Comparison of ENCODE assay signal across 8 mouse cellular contexts in genomic region chr2:31291421-31291820, GRCm38 (mm10). TPM values are rescaled to one million over a fixed set of nuclear protein-coding genes. Genes with fewer than 3 reads are reported as not detected.
A peak's percentile ranks its signal among the peaks of the same experiment; 100 is the strongest.
DNase-seq lines count a peak whose midpoint lies in the region; ATAC-seq and TF ChIP-seq lines count a peak whose summit lies in the region.

No protein-coding gene starts in this region.

- no peaks in the 10 kb centered on the region for H3K27me3 ChIP-seq in forebrain, embryonic 10.5 days (ENCODE audit: poor library complexity, severe bottlenecking)
- no peaks in the 10 kb centered on the region for H3K27me3 ChIP-seq in forebrain, embryonic 16.5 days (replicated peaks; ENCODE audit: control insufficient read depth, insufficient read depth, low read length)
- H3K27me3 ChIP-seq in midbrain, embryonic 14.5 days (ENCODE audit: control insufficient read depth, insufficient read depth, low read length): no peaks in the 10 kb centered on the region
- H3K27me3 ChIP-seq in midbrain, embryonic 13.5 days: no peaks in the 10 kb centered on the region
- H3K27me3 ChIP-seq in liver, embryonic 11.5 days (replicated peaks; ENCODE audit: control insufficient read depth, insufficient read depth, low read length): no peaks in the 10 kb centered on the region
- no peaks in the 10 kb centered on the region for H3K27me3 ChIP-seq in spleen, adult 2 months (ENCODE audit: control insufficient read depth, insufficient read depth, low read length)

- ATAC-seq in forebrain, embryonic 16.5 days: no peak
- ATAC-seq in midbrain, embryonic 14.5 days (ENCODE audit: low FRiP score, low TSS enrichment): no peak
- no peak for ATAC-seq in midbrain, embryonic 13.5 days
- ATAC-seq in liver, embryonic 11.5 days (replicated peaks; ENCODE audit: low FRiP score): no peak

- WGBS in forebrain, embryonic 10.5 days: 7% methylated on average over 6 of the region's 6 CpGs
- WGBS in forebrain, embryonic 16.5 days: 8% methylated on average over 6 of the region's 6 CpGs
- whole genome bisulfite sequencing in midbrain, embryonic 14.5 days: 7% methylated on average over 6 of the region's 6 CpGs
- WGBS in midbrain, embryonic 13.5 days: 9% methylated on average over 6 of the region's 6 CpGs
- WGBS in liver, embryonic 11.5 days: 8% methylated on average over 6 of the region's 6 CpGs
- WGBS in spleen, adult 2 months: 14% methylated on average over 6 of the region's 6 CpGs

- TF ChIP-seq POLR2A in spleen, adult 2 months (IDR thresholded peaks at IDR 0.05; ENCODE audit: low read depth, low read length): no peak

- no peak overlapping the region for H3K4me3 ChIP-seq in forebrain, embryonic 10.5 days
- no peak overlapping the region for H3K4me3 ChIP-seq in forebrain, embryonic 16.5 days (replicated peaks; ENCODE audit: low read length)
- H3K4me3 ChIP-seq in midbrain, embryonic 14.5 days (replicated peaks; ENCODE audit: low read depth, low read length): no peak overlapping the region
- H3K4me3 ChIP-seq in midbrain, embryonic 13.5 days (replicated peaks): no peak overlapping the region
- H3K4me3 ChIP-seq in liver, embryonic 11.5 days (ENCODE audit: low read depth, low read length): no peak overlapping the region
- no peak overlapping the region for H3K4me3 ChIP-seq in spleen, adult 2 months (ENCODE audit: extremely low read depth, insufficient read depth, insufficient read length)

- H3K9ac ChIP-seq in forebrain, embryonic 16.5 days (replicated peaks; ENCODE audit: low read depth, low read length): no peak overlapping the region
- no peak overlapping the region for H3K9ac ChIP-seq in midbrain, embryonic 14.5 days (replicated peaks; ENCODE audit: low read length)
- H3K9ac ChIP-seq in midbrain, embryonic 13.5 days (replicated peaks): no peak overlapping the region
- no peak overlapping the region for H3K9ac ChIP-seq in liver, embryonic 11.5 days (ENCODE audit: low read depth, low read length)

- no peaks in the 10 kb centered on the region for H3K9me3 ChIP-seq in forebrain, embryonic 10.5 days
- no peaks in the 10 kb centered on the region for H3K9me3 ChIP-seq in forebrain, embryonic 16.5 days (ENCODE audit: control insufficient read depth, low read length)
- no peaks in the 10 kb centered on the region for H3K9me3 ChIP-seq in midbrain, embryonic 14.5 days (ENCODE audit: control insufficient read depth, low read length)
- no peaks in the 10 kb centered on the region for H3K9me3 ChIP-seq in midbrain, embryonic 13.5 days
- H3K9me3 ChIP-seq in liver, embryonic 11.5 days (ENCODE audit: control insufficient read depth, low read length): no peaks in the 10 kb centered on the region

- TF ChIP-seq CTCF in spleen, adult 2 months (IDR thresholded peaks at IDR 0.05; ENCODE audit: extremely low read depth, insufficient read depth, insufficient read length, insufficient replicate concordance): peak; percentile 98

- H3K36me3 ChIP-seq in forebrain, embryonic 10.5 days (replicated peaks): peaks cover 69% of the 10 kb centered on the region
- H3K36me3 ChIP-seq in forebrain, embryonic 16.5 days (ENCODE audit: control insufficient read depth, insufficient read depth): peaks cover 19% of the 10 kb centered on the region
- peaks cover 69% of the 10 kb centered on the region for H3K36me3 ChIP-seq in midbrain, embryonic 14.5 days (ENCODE audit: control insufficient read depth, insufficient read depth, low read length)
- H3K36me3 ChIP-seq in midbrain, embryonic 13.5 days: peaks cover 69% of the 10 kb centered on the region
- H3K36me3 ChIP-seq in liver, embryonic 11.5 days (ENCODE audit: control insufficient read depth, insufficient read depth, low read length): no peaks in the 10 kb centered on the region
- no peaks in the 10 kb centered on the region for H3K36me3 ChIP-seq in spleen, adult 2 months (ENCODE audit: control insufficient read depth, insufficient read depth, low read length)

- H3K4me1 ChIP-seq in forebrain, embryonic 10.5 days: no peaks in the 10 kb centered on the region; the same call in 1 of the 2 replicates
- no peaks in the 10 kb centered on the region for H3K4me1 ChIP-seq in forebrain, embryonic 16.5 days (replicated peaks; ENCODE audit: control insufficient read depth, insufficient read depth, low read length)
- no peaks in the 10 kb centered on the region for H3K4me1 ChIP-seq in midbrain, embryonic 14.5 days (ENCODE audit: control insufficient read depth, insufficient read depth, low read length)
- H3K4me1 ChIP-seq in midbrain, embryonic 13.5 days (replicated peaks): no peaks in the 10 kb centered on the region
- H3K4me1 ChIP-seq in liver, embryonic 11.5 days (replicated peaks; ENCODE audit: control insufficient read depth, insufficient read depth, low read length): no peaks in the 10 kb centered on the region
- H3K4me1 ChIP-seq in spleen, adult 2 months (ENCODE audit: control insufficient read depth, insufficient read depth, insufficient read length): no peaks in the 10 kb centered on the region

- DNase-seq in forebrain, embryonic 10.5 days (ENCODE audit: extremely low spot score, low spot score): peak; percentile 71
- DNase-seq in midbrain, embryonic 14.5 days: peak; percentile 79
- DNase-seq in brain, adult 2 months (ENCODE audit: low read depth, low spot score): peak; percentile 80
- peak; percentile 54 to 67 for DNase-seq in frontal cortex, postnatal 36 days (ENCODE audit: low spot score in 2 of 2)
- DNase-seq in liver, embryonic 11.5 days (ENCODE audit: low spot score): peak; percentile 48
- peak; percentile 17 to 30 for DNase-seq in spleen, adult 2 months (ENCODE audit: low read depth in 1 of 2, low spot score in 2 of 2)

- H3K27ac ChIP-seq in forebrain, embryonic 10.5 days: no peak overlapping the region
- no peak overlapping the region for H3K27ac ChIP-seq in forebrain, embryonic 16.5 days (ENCODE audit: low read length)
- no peak overlapping the region for H3K27ac ChIP-seq in midbrain, embryonic 14.5 days (replicated peaks; ENCODE audit: low read depth, low read length)
- no peak overlapping the region for H3K27ac ChIP-seq in midbrain, embryonic 13.5 days
- H3K27ac ChIP-seq in liver, embryonic 11.5 days (ENCODE audit: low read depth, low read length): no peak overlapping the region
- no peak overlapping the region for H3K27ac ChIP-seq in spleen, adult 2 months (ENCODE audit: insufficient read depth, low read length)

- no peak overlapping the region for H3K4me2 ChIP-seq in forebrain, embryonic 16.5 days (ENCODE audit: low read length)
- no peak overlapping the region for H3K4me2 ChIP-seq in midbrain, embryonic 14.5 days (ENCODE audit: low read length)
- H3K4me2 ChIP-seq in midbrain, embryonic 13.5 days (replicated peaks): no peak overlapping the region
- H3K4me2 ChIP-seq in liver, embryonic 11.5 days: no peak overlapping the region

RNA-seq across cellular contexts. Expression of gene Hmcn2, which starts 22.8 kb away (rescaled TPM):
- polyA plus RNA-seq in forebrain, embryonic 10.5 days (2016; fragmentation: Nextera tagmentation; extraction: Ambion mirVana): 0.22 TPM in 1 of 2 replicates, not detected in the other
- polyA plus RNA-seq in forebrain, embryonic 16.5 days (2015; fragmentation: Nextera tagmentation; extraction: Ambion mirVana): 0.11 and 0.22 TPM in 2 replicates
- polyA plus RNA-seq in midbrain, embryonic 14.5 days (2014; fragmentation: Nextera tagmentation; extraction: Ambion mirVana): 0.08 and 0.22 TPM in 2 replicates
- polyA plus RNA-seq in midbrain, embryonic 13.5 days (2015; fragmentation: Nextera tagmentation; extraction: Ambion mirVana): 0.05 and 0.15 TPM in 2 replicates
- polyA plus RNA-seq in liver, embryonic 11.5 days (2014; fragmentation: Nextera tagmentation; extraction: Ambion mirVana): 0.10 and 0.38 TPM in 2 replicates
- polyA plus RNA-seq in spleen, adult 2 months (2012; rRNA removed): 1.1 and 1.2 TPM in 2 replicates

RNA-seq across cellular contexts. Expression of gene Ncs1, which starts 45.8 kb away (rescaled TPM):
- 43.3 and 47.8 TPM in 2 replicates for polyA plus RNA-seq in forebrain, embryonic 10.5 days (2016; fragmentation: Nextera tagmentation; extraction: Ambion mirVana)
- 112 and 119 TPM in 2 replicates for polyA plus RNA-seq in forebrain, embryonic 16.5 days (2015; fragmentation: Nextera tagmentation; extraction: Ambion mirVana)
- 167 and 185 TPM in 2 replicates for polyA plus RNA-seq in midbrain, embryonic 14.5 days (2014; fragmentation: Nextera tagmentation; extraction: Ambion mirVana)
- polyA plus RNA-seq in midbrain, embryonic 13.5 days (2015; fragmentation: Nextera tagmentation; extraction: Ambion mirVana): 116 and 120 TPM in 2 replicates
- 8.5 and 11.3 TPM in 2 replicates for polyA plus RNA-seq in liver, embryonic 11.5 days (2014; fragmentation: Nextera tagmentation; extraction: Ambion mirVana)
- 1.2 and 1.3 TPM in 2 replicates for polyA plus RNA-seq in spleen, adult 2 months (2012; rRNA removed)

Comparison
In these comparisons a context has a peak if more than half of its experiments do, and no peak if none do; other contexts are left out.
1. DNase-seq: peak in every context shown above with its lines; median percentile 80 in brain, adult 2 months; 79 in midbrain, embryonic 14.5 days; 71 in forebrain, embryonic 10.5 days; 60 in frontal cortex, postnatal 36 days; 48 in liver, embryonic 11.5 days; 24 in spleen, adult 2 months.